Comparison of ENCODE assay signal across 8 mouse cellular contexts in the genomic region with DNA sequence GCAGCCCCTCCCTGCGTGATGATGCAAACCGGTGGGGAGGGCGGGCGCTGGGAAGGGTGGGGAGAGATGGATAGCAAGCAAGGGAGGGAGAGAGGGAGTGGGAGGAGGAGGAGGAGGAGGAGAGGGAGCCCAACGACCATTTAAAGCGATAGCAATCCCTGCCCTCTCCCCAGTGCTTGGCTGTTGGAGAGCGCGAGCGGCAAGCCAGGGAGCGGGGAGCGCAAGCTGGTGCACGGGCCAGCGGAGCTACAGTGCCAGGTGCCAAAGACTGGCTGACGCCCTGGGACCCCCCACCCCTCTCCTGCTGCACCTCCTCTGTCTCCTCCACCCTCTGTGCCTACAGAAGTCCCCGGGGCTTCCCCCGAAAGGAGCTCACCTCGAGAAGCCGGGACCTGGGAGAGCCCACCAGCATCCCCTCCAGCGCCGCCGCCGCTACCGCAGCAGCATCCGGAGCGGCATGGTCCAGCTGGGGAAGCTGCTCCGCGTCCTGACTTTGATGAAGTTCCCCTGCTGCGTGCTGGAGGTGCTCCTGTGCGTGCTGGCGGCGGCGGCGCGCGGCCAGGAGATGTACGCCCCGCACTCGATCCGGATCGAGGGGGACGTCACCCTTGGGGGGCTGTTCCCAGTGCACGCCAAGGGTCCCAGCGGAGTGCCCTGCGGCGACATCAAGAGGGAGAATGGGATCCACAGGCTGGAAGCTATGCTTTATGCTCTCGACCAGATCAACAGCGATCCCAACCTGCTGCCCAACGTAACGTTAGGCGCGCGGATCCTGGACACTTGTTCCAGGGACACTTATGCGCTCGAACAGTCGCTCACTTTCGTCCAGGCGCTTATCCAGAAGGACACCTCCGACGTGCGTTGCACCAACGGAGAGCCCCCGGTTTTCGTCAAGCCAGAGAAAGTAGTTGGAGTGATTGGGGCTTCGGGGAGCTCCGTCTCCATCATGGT. TPM values are rescaled to one million over a fixed set of nuclear protein-coding genes. Genes with fewer than 3 reads are reported as not detected.
DNase-seq lines count a peak whose midpoint lies in the region; ATAC-seq and TF ChIP-seq lines count a peak whose summit lies in the region.

Gene Grm7 (plus strand): TSS at position 171 of the 951 bp plus-strand sequence.

- peak within 1 kb of the TSS; percentile 63 for H3K4me2 ChIP-seq in lung, embryonic 14.5 days
- H3K4me2 ChIP-seq in heart, embryonic 16.5 days (ENCODE audit: low read depth, low read length), result peak within 1 kb of the TSS; percentile 63

- H3K4me1 ChIP-seq in lung, embryonic 14.5 days (ENCODE audit: insufficient read depth), result no peaks in the 10 kb centered on the region
- H3K4me1 ChIP-seq in heart, embryonic 16.5 days (ENCODE audit: control insufficient read depth, insufficient read depth, low read length), result no peaks in the 10 kb centered on the region

- DNase-seq in lung, embryonic 14.5 days, result peak; percentile 26
- DNase-seq in lung, postnatal 14 days, result no peak
- peak; percentile 68 for DNase-seq in embryo, embryonic 11 days
- DNase-seq in left cerebral cortex, postnatal 36 days (ENCODE audit: low spot score in 2 of 2), result peak; percentile 68 to 72
- peak; percentile 88 for DNase-seq in retina, postnatal 1 day
- no peak for DNase-seq in gastrocnemius, postnatal 36 days

- peak; percentile 80 for ATAC-seq in lung, embryonic 14.5 days (ENCODE audit: insufficient read depth)
- no peak; the same call in 1 of the 2 replicates for ATAC-seq in heart, embryonic 16.5 days (replicated peaks; ENCODE audit: extremely low read depth, insufficient read depth, low FRiP score)
- ATAC-seq in activated CD4-positive, CD25-positive, alpha-beta regulatory T cell, adult 4 months, result no peak

- peak within 1 kb of the TSS; percentile 36 for H3K4me3 ChIP-seq in lung, embryonic 14.5 days (ENCODE audit: low read depth, low read length)
- peak within 1 kb of the TSS; percentile 44 for H3K4me3 ChIP-seq in heart, embryonic 16.5 days (ENCODE audit: low read length)

- intact Hi-C loops in left cerebral cortex, postnatal 36 days (cut with DNase I), result no loop called here
- intact Hi-C loops in gastrocnemius, postnatal 36 days (cut with DNase I), result no loop called here

- no peaks in the 10 kb centered on the region for H3K9me3 ChIP-seq in lung, embryonic 14.5 days (ENCODE audit: low read depth, low read length)
- no peaks in the 10 kb centered on the region for H3K9me3 ChIP-seq in heart, embryonic 16.5 days (replicated peaks; ENCODE audit: control insufficient read depth, low read length)

- H3K27me3 ChIP-seq in lung, embryonic 14.5 days (ENCODE audit: insufficient read depth, low read length), result peaks cover 38% of the 10 kb centered on the region
- peaks cover 35% of the 10 kb centered on the region for H3K27me3 ChIP-seq in heart, embryonic 16.5 days (ENCODE audit: control insufficient read depth, insufficient read depth, low read length)

- no peak within 1 kb of the TSS for H3K27ac ChIP-seq in lung, embryonic 14.5 days (ENCODE audit: low read depth)
- H3K27ac ChIP-seq in heart, embryonic 16.5 days (ENCODE audit: low read length), result no peak within 1 kb of the TSS

- H3K9ac ChIP-seq in lung, embryonic 14.5 days, result no peak within 1 kb of the TSS
- no peak within 1 kb of the TSS for H3K9ac ChIP-seq in heart, embryonic 16.5 days (ENCODE audit: low read length)

- WGBS in lung, embryonic 14.5 days, result under 1% methylated on average over 63 of the region's 65 CpGs
- under 1% methylated on average over 65 of the region's 65 CpGs for WGBS in heart, embryonic 16.5 days

- no peaks in the 10 kb centered on the region for H3K36me3 ChIP-seq in lung, embryonic 14.5 days (ENCODE audit: insufficient read depth)
- no peaks in the 10 kb centered on the region for H3K36me3 ChIP-seq in heart, embryonic 16.5 days (ENCODE audit: control insufficient read depth, insufficient read depth)

- no peak for TF ChIP-seq CTCF in lung, embryonic 14.5 days (IDR thresholded peaks at IDR 0.05; ENCODE audit: low read depth)

RNA-seq across cellular contexts. Expression of gene Grm7, which starts in this region (rescaled TPM):
- 0.08 TPM in 1 of 2 replicates, not detected in the other for polyA plus RNA-seq in lung, embryonic 14.5 days (2014; fragmentation: Nextera tagmentation; extraction: Ambion mirVana)
- polyA plus RNA-seq in heart, embryonic 16.5 days (2015; fragmentation: Nextera tagmentation; extraction: Ambion mirVana), result 0.47 and 0.49 TPM in 2 replicates
- total RNA-seq in left cerebral cortex, postnatal 36 days (2021), result 10 to 100 TPM; 68.4 to 87.5 TPM
- not detected for total RNA-seq in gastrocnemius, postnatal 36 days (2021)
- polyA plus RNA-seq in activated CD4-positive, CD25-positive, alpha-beta regulatory T cell, adult 4 months (2017; shearing (Covaris generic)), result not detected

Comparison
In these comparisons a context has a peak if more than half of its experiments do, and no peak if none do; other contexts are left out.
1. RNA of gene Grm7 (total RNA-seq): 68.4 to 87.5 TPM in left cerebral cortex, postnatal 36 days; not detected in gastrocnemius, postnatal 36 days; every median in the first group is over 10 times any median in the second.
2. Peak in DNase-seq, ATAC-seq, H3K4me3 ChIP-seq and H3K4me2 ChIP-seq in lung, embryonic 14.5 days; RNA of the gene not detected or under 1 TPM.
3. DNase-seq: peak in embryo, embryonic 11 days (single experiment), left cerebral cortex, postnatal 36 days (2 of 2) and retina, postnatal 1 day (single experiment); none in lung, postnatal 14 days (single experiment) and gastrocnemius, postnatal 36 days (0 of 2).